Mouse (Mus musculus) ES-E14 (cell line): ENCODE measurements around the gene 1700003E16Rik. TPM values are rescaled to one million over a fixed set of nuclear protein-coding genes. Genes with fewer than 3 reads are reported as not detected.

Experiments
- DNase-seq: peaks from one replicate; pipeline ENCODE4 v3.0.0-alpha.2; 2013; ENCODE audit warnings: low read depth, low spot score
- H3K27ac ChIP-seq: 2 replicates; pipeline ENCODE4 v1.5.1; 2012; ENCODE audit warnings: low read depth, mild to moderate bottlenecking, low read length, moderate library complexity, mixed read lengths; ENCODE audit not compliant: poor library complexity, insufficient read depth, severe bottlenecking
- H3K36me3 ChIP-seq: 2 replicates; pipeline ENCODE4 v1.6.1; 2012; ENCODE audit warnings: mild to moderate bottlenecking, low read length, moderate library complexity, mixed read lengths; ENCODE audit not compliant: control insufficient read depth, poor library complexity, insufficient read depth, severe bottlenecking
- H3K4me1 ChIP-seq, 2 experiments: fragments of 150-350 bp in 1 of 2; sonication (generic) in 1 of 2; 2 replicates each; pipeline ENCODE4 v1.6.1; 2012; ENCODE audit warnings: low read length in 2 of 2, mild to moderate bottlenecking in 1 of 2, mixed read lengths in 1 of 2; ENCODE audit not compliant: control insufficient read depth in 2 of 2, insufficient read depth in 2 of 2, poor library complexity in 1 of 2
- H3K4me3 ChIP-seq, 2 experiments: fragments of 150-350 bp in 1 of 2; sonication (generic) in 1 of 2; 2 replicates each; pipeline ENCODE4 v1.5.1; 2012; ENCODE audit warnings: low read length in 2 of 2, low read depth in 1 of 2, mild to moderate bottlenecking in 1 of 2, mixed read lengths in 1 of 2; ENCODE audit not compliant: insufficient read depth in 1 of 2, poor library complexity in 1 of 2, severe bottlenecking in 1 of 2
- H3K9ac ChIP-seq: 2 replicates; pipeline ENCODE4 v1.6.1; 2012; ENCODE audit warnings: low read depth, mild to moderate bottlenecking, low read length, mixed read lengths; ENCODE audit not compliant: poor library complexity, insufficient read depth, severe bottlenecking
- H3K9me3 ChIP-seq: fragments of 150-350 bp; sonication (generic); 2 replicates; pipeline ENCODE4 v1.6.1; 2012; ENCODE audit warnings: low read depth, mild to moderate bottlenecking, low read length; ENCODE audit not compliant: control insufficient read depth, insufficient read depth
- CHD2 ChIP-seq: IDR thresholded peaks from 2 replicates; pipeline ENCODE4 v1.6.1; 2014; ENCODE audit warnings: mild to moderate bottlenecking, low read depth, low read length, inconsistent platforms
- HCFC1 ChIP-seq: IDR thresholded peaks from 2 replicates; pipeline ENCODE4 v1.6.1; 2012; ENCODE audit warnings: low read length, inconsistent platforms, borderline replicate concordance; ENCODE audit not compliant: insufficient read depth
- MAFK ChIP-seq: IDR thresholded peaks from 2 replicates; pipeline ENCODE4 v1.6.1; 2014; ENCODE audit warnings: mild to moderate bottlenecking, low read depth, low read length, inconsistent platforms; ENCODE audit not compliant: insufficient read depth
- ZC3H11A ChIP-seq: IDR thresholded peaks from 2 replicates; pipeline ENCODE4 v1.6.1; 2012; ENCODE audit warnings: low read depth, mild to moderate bottlenecking, inconsistent platforms, low read length, borderline replicate concordance
- ZNF384 ChIP-seq: IDR thresholded peaks from 2 replicates; pipeline ENCODE4 v1.6.1; 2012; ENCODE audit warnings: low read depth, low read length, inconsistent platforms
- in situ Hi-C, 2 experiments: fragments of 600-800 bp; cut with MboI; formaldehyde crosslinking; loops; one replicate each; pipeline ENCODE4 v1.15.1; 2025; ENCODE audit warnings: low sequenced_read_pairs in 2 of 2, inconsistent platforms in 1 of 2; ENCODE audit not compliant: unreplicated experiment in 2 of 2
- total RNA-seq: library from RNA; depleted of rRNA; stranded (reverse); fragments of 300-350 nt; gene quantifications from 2 replicates; pipeline ENCODE4 v1.2.3, GENCODE M21; 2012

1700003E16Rik gene
- total RNA-seq, 1 experiment = 0.31 TPM

DNA sequence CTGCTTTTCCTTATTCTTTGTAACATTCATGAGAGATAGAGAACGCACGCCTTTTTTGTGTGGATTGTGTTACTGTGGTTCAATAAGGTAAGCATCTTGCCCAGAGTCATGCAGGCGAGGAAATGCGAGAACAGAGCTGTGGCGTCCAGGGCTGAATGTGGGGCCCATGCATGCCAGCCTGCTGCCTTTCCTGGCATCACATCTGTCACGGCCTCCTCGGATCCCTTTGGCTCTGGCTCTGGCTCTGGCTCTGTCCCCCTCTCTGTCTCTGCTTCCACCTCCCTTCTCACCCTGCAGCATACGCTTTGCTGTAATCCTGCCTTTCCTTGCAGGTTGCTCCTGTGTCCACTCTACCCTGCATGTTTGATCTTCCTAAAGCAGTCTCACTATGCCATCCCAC lies 19.8 kb downstream of the 1700003E16Rik start:
- Histone ChIP-seq H3K4me1 (no peaks in the 10 kb centered on the region), H3K36me3 (no peaks in the 10 kb centered on the region; the same call in 1 of the 2 replicates), H3K4me3 (no peak overlapping the region), H3K9ac (no peak overlapping the region), H3K27ac (no peak overlapping the region), H3K9me3 (no peaks in the 10 kb centered on the region)
- TF ChIP-seq ZNF384 (no peak), HCFC1 (no peak), MAFK (no peak), CHD2 (no peak), ZC3H11A (no peak)
- in situ Hi-C loops = no loop called here
- DNase-seq = no peak

DNA sequence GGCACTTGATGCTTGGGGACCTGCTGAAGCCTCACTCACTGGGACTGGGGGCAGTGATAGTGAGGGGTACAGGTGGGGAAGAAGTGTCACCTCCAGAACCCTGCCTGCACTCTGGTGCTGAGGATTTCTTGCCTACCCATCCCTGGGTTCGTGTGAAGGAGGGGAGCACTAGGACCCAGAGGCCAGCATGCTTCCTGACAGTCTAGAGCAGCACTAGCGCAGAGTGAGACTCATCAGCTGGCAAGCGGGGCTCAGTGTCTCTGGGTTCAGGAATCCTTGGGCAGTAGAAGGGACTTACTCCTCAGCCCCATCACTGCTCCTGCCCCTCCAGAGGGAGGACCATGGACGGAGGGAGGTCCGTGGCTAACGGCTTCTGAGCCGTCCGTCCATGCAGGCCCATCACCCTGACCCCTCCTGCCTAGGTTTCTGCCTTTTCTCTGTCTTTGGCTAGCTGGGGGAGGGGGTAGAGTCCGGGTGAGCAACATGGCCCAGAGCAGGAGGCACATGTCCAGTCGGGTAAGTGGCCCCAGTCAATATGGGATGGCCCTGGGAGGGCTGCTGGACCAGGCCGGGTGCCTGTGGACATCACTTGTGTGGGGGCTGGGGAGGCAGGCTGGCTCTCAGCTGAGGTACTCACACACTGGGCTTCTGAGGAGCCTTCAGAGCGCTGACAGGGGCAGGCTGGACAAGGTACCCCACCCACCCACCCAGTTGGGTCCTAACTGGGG lies 23.4 kb downstream of the 1700003E16Rik start:
- H3K9ac ChIP-seq = no peak overlapping the region
- no peak for DNase-seq
- TF ChIP-seq HCFC1 (no peak), MAFK (no peak), CHD2 (no peak), ZNF384 (no peak), ZC3H11A (no peak)
- no peaks in the 10 kb centered on the region for H3K9me3 ChIP-seq
- no peak overlapping the region for H3K27ac ChIP-seq
- in situ Hi-C loops = no loop called here
- H3K4me3 ChIP-seq = no peak overlapping the region
- no peaks in the 10 kb centered on the region for H3K4me1 ChIP-seq
- peaks cover 1% of the 10 kb centered on the region for H3K36me3 ChIP-seq

DNA sequence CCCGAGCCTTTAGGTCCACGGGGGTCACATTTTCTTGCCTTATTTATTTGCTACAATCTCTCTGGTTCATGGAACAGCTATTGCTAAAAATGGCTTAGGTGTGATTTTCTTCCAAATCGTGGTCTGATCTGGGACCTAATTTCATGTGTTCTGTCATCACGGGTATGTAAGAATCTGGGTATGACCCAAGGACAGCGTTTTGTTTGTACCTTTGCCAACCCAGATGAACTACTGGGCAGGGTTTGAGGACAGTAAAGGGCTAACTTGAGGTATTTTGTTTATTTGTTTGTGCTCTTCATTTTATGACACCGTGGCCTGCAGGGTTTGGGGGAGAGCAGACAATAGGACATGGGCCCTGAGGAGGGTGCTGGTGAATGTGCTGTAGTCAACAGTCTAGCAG lies 24.4 kb downstream of the 1700003E16Rik start:
- DNase-seq = no peak
- Histone ChIP-seq H3K36me3 (peaks cover 1% of the 10 kb centered on the region), H3K4me3 (no peak overlapping the region), H3K9me3 (no peaks in the 10 kb centered on the region), H3K9ac (no peak overlapping the region), H3K27ac (no peak overlapping the region), H3K4me1 (no peaks in the 10 kb centered on the region)
- TF ChIP-seq MAFK = no peak
- no peak for TF ChIP-seq CHD2
- TF ChIP-seq HCFC1 = no peak
- TF ChIP-seq ZNF384 = no peak
- TF ChIP-seq ZC3H11A = no peak
- in situ Hi-C loops = no loop called here

DNA sequence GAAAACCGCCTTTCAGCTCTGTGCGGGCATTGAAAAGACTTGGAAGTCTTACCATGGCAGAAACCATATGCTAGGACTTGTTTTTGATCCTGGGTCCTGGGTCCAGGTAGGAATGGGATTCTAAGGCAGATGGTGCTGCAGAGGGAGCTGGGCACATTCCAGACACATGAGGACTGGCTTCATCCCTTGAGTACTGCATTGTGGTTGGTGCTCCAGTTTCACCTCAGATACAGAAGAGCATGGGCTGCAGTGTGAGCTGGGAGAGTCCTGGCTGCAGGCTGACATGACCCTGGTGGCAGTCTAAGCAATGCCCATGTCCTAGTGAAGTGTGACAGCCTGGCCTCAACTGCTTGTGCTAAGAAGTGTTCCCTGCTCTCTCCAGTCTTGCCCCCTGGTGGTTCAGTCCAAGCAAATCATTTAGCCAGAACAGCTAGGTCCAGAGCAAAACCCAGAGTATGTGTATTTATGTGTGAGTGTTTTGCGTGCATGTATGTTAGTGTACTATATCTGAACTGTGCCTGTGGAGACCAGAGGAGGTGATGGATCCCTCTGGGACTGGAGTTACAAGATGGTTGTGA lies 28.7 kb downstream of the 1700003E16Rik start:
- DNase-seq = no peak
- H3K4me1 ChIP-seq = peaks cover 0 to 2% of the 10 kb centered on the region in 2 experiments; a peak in 2 of 4 replicates
- in situ Hi-C loops = no loop called here
- H3K27ac ChIP-seq = no peak overlapping the region
- no peak overlapping the region for H3K9ac ChIP-seq
- TF ChIP-seq ZNF384 = no peak
- TF ChIP-seq HCFC1 = no peak
- no peak for TF ChIP-seq ZC3H11A
- no peak for TF ChIP-seq MAFK
- TF ChIP-seq CHD2 = no peak
- H3K9me3 ChIP-seq = no peaks in the 10 kb centered on the region
- H3K4me3 ChIP-seq = no peak overlapping the region
- H3K36me3 ChIP-seq = peaks cover 1% of the 10 kb centered on the region
